Mouse (Mus musculus) MEL (cell line): Measurements from ENCODE around the gene Alox5. TPM values are rescaled to one million over a fixed set of nuclear protein-coding genes. Genes with fewer than 3 reads are reported as not detected.

Source experiments
- DNase-seq: peaks from one replicate; pipeline ENCODE4 v3.0.0; 2011; ENCODE audit warnings: low read depth, low spot score
- H3K27ac ChIP-seq: 2 replicates; pipeline ENCODE4 v1.5.1; 2012; ENCODE audit warnings: low read depth, mild to moderate bottlenecking, control low read depth, low read length, moderate library complexity; ENCODE audit not compliant: control insufficient read depth
- H3K27me3 ChIP-seq, 2 experiments: fragments of 150-350 bp in 1 of 2; sonication (generic) in 1 of 2; 2 replicates each; pipeline ENCODE4 v1.6.1; 2012; ENCODE audit warnings: low read length in 2 of 2, mild to moderate bottlenecking in 2 of 2, improper control_type of control experiment in 1 of 2, moderate library complexity in 1 of 2; ENCODE audit not compliant: insufficient read depth in 2 of 2, control insufficient read depth in 1 of 2
- H3K36me3 ChIP-seq, 2 experiments: 2 replicates each; pipeline ENCODE4 v1.6.1; 2012 to 2014; ENCODE audit warnings: low read length in 2 of 2, improper control_type of control experiment in 1 of 2, inconsistent platforms in 1 of 2, mild to moderate bottlenecking in 1 of 2; ENCODE audit not compliant: insufficient read depth in 2 of 2, control insufficient read depth in 1 of 2
- H3K4me1 ChIP-seq, 2 experiments: fragments of 150-350 bp in 1 of 2; sonication (generic) in 1 of 2; 2 replicates each; pipeline ENCODE4 v1.6.1; 2012; ENCODE audit warnings: low read length in 2 of 2, improper control_type of control experiment in 1 of 2, mild to moderate bottlenecking in 1 of 2; ENCODE audit not compliant: insufficient read depth in 2 of 2, control insufficient read depth in 1 of 2
- H3K4me3 ChIP-seq, 2 experiments: fragments of 150-350 bp in 1 of 2; sonication (generic) in 1 of 2; 2 replicates each; pipeline ENCODE4 v1.5.1; 2012; ENCODE audit warnings: low read depth in 2 of 2, low read length in 2 of 2, mild to moderate bottlenecking in 2 of 2, moderate library complexity in 2 of 2, control low read depth in 1 of 2, improper control_type of control experiment in 1 of 2; ENCODE audit not compliant: control insufficient read depth in 1 of 2, insufficient read depth in 1 of 2
- H3K79me2 ChIP-seq: 2 replicates; pipeline ENCODE4 v1.6.1; 2012; ENCODE audit warnings: mild to moderate bottlenecking, low read length, moderate library complexity; ENCODE audit not compliant: control insufficient read depth, poor library complexity, insufficient read depth
- H3K9ac ChIP-seq: 2 replicates; pipeline ENCODE4 v1.6.1; 2012; ENCODE audit warnings: low read depth, mild to moderate bottlenecking, control low read depth, low read length, moderate library complexity; ENCODE audit not compliant: control insufficient read depth, poor library complexity, severe bottlenecking
- H3K9me3 ChIP-seq: fragments of 150-350 bp; sonication (generic); replicated peaks from 2 replicates; pipeline ENCODE4 v1.6.1; 2012; ENCODE audit warnings: mild to moderate bottlenecking, low read length, improper control_type of control experiment, moderate library complexity; ENCODE audit not compliant: insufficient read depth
- CTCF ChIP-seq, 3 experiments: IDR thresholded peaks in 2 of 3; conservative IDR thresholded peaks in 1 of 3; 2 replicates each; pipeline ENCODE4 v1.5.1; 2011 to 2012; ENCODE audit warnings: low read length in 3 of 3, low read depth in 2 of 3, mild to moderate bottlenecking in 2 of 3, improper control_type of control experiment in 1 of 3, inconsistent platforms in 1 of 3, mixed read lengths in 1 of 3, moderate library complexity in 1 of 3; ENCODE audit not compliant: control insufficient read depth in 1 of 3, insufficient read depth in 1 of 3, poor library complexity in 1 of 3, severe bottlenecking in 1 of 3
- ETS1 ChIP-seq: IDR thresholded peaks from 2 replicates; pipeline ENCODE4 v1.6.1; 2012; ENCODE audit warnings: low read depth, mild to moderate bottlenecking, inconsistent platforms, low read length, improper control_type of control experiment, moderate library complexity
- GATA1 ChIP-seq: IDR thresholded peaks from 2 replicates; pipeline ENCODE4 v1.6.1; 2011; ENCODE audit warnings: low read depth, low read length, improper control_type of control experiment
- JUND ChIP-seq: IDR thresholded peaks from 2 replicates; pipeline ENCODE4 v1.6.1; 2011; ENCODE audit warnings: low read depth, mild to moderate bottlenecking, improper control_type of control experiment, low read length
- MAZ ChIP-seq: IDR thresholded peaks from 2 replicates; pipeline ENCODE4 v1.6.1; 2012; ENCODE audit warnings: low read depth, mild to moderate bottlenecking, inconsistent platforms, low read length, improper control_type of control experiment
- MEF2A ChIP-seq: IDR thresholded peaks from 2 replicates; pipeline ENCODE4 v1.6.1; 2014; ENCODE audit warnings: low read depth, mild to moderate bottlenecking, inconsistent platforms, low read length, improper control_type of control experiment; ENCODE audit not compliant: poor library complexity, insufficient replicate concordance, severe bottlenecking; ENCODE audit errors: extremely low read depth
- MXI1 ChIP-seq: IDR thresholded peaks from 2 replicates; pipeline ENCODE4 v1.6.1; 2011; ENCODE audit warnings: mild to moderate bottlenecking, low read depth, low read length, improper control_type of control experiment
- NELFE ChIP-seq: IDR thresholded peaks from 2 replicates; pipeline ENCODE4 v1.6.1; 2011; ENCODE audit warnings: low read depth, low read length, improper control_type of control experiment
- NRF1 ChIP-seq: IDR thresholded peaks from 2 replicates; pipeline ENCODE4 v1.6.1; 2014; ENCODE audit warnings: low read depth, mild to moderate bottlenecking, inconsistent platforms, low read length, improper control_type of control experiment, moderate library complexity; ENCODE audit not compliant: poor library complexity, insufficient read depth, severe bottlenecking
- POLR2AphosphoS5 ChIP-seq: IDR thresholded peaks from 2 replicates; pipeline ENCODE4 v1.6.1; 2012; ENCODE audit warnings: low read depth, borderline replicate concordance, mild to moderate bottlenecking, inconsistent platforms, low read length, moderate library complexity, mixed read lengths
- RCOR1 ChIP-seq: IDR thresholded peaks from 2 replicates; pipeline ENCODE4 v1.6.1; 2012; ENCODE audit warnings: low read depth, mild to moderate bottlenecking, inconsistent platforms, low read length, improper control_type of control experiment
- TAL1 ChIP-seq: IDR thresholded peaks from 2 replicates; pipeline ENCODE4 v1.6.1; 2012; ENCODE audit warnings: mild to moderate bottlenecking, inconsistent platforms, low read length, moderate library complexity, mixed read lengths
- TBP ChIP-seq: IDR thresholded peaks from 2 replicates; pipeline ENCODE4 v1.8.0; 2011; ENCODE audit warnings: low read depth, low read length, improper control_type of control experiment
- TCF12 ChIP-seq: IDR thresholded peaks from 2 replicates; pipeline ENCODE4 v1.6.1; 2014; ENCODE audit warnings: low read depth, mild to moderate bottlenecking, inconsistent platforms, low read length, improper control_type of control experiment, moderate library complexity
- USF1 ChIP-seq: IDR thresholded peaks from 2 replicates; pipeline ENCODE4 v1.6.1; 2014; ENCODE audit warnings: low read depth, mild to moderate bottlenecking, inconsistent platforms, low read length, improper control_type of control experiment, moderate library complexity
- USF2 ChIP-seq, 2 experiments: IDR thresholded peaks; 2 replicates each; pipeline ENCODE4 v1.6.1; 2011 to 2012; ENCODE audit warnings: improper control_type of control experiment in 2 of 2, low read length in 2 of 2, borderline replicate concordance in 1 of 2, inconsistent platforms in 1 of 2, low read depth in 1 of 2, mild to moderate bottlenecking in 1 of 2; ENCODE audit not compliant: insufficient read depth in 1 of 2
- ZC3H11A ChIP-seq: IDR thresholded peaks from 2 replicates; pipeline ENCODE4 v1.6.1; 2012; ENCODE audit warnings: low read depth, mild to moderate bottlenecking, inconsistent platforms, low read length, improper control_type of control experiment
- ZKSCAN1 ChIP-seq: IDR thresholded peaks from 2 replicates; pipeline ENCODE4 v1.6.1; 2012; ENCODE audit warnings: low read depth, mild to moderate bottlenecking, inconsistent platforms, low read length, improper control_type of control experiment, moderate library complexity
- ZNF384 ChIP-seq: IDR thresholded peaks from 2 replicates; pipeline ENCODE4 v1.6.1; 2012; ENCODE audit warnings: low read depth, mild to moderate bottlenecking, inconsistent platforms, low read length, improper control_type of control experiment
- polyA plus RNA-seq, 2 experiments: library from polyadenylated mRNA; stranded (reverse) in 1 of 2; unstranded in 1 of 2; fragments of >175 nt in 1 of 2; fragments of >200 nt in 1 of 2; gene quantifications; 2 replicates each; pipeline versions ENCODE4 v1.2.1 to v1.2.4; 2012; ENCODE audit warnings: low replicate concordance in 2 of 2, low read depth in 1 of 2; ENCODE audit not compliant: insufficient read length in 2 of 2, insufficient read depth in 1 of 2, missing spikeins in 1 of 2
- total RNA-seq: library from RNA; depleted of rRNA; stranded (reverse); fragments of 300-350 nt; gene quantifications from 2 replicates; pipeline ENCODE4 v1.2.3, GENCODE M21; 2012

The Alox5 gene
- total and polyA plus RNA-seq, 3 experiments, result 1.1 to 5.7 TPM; not detected in 1

- TF ChIP-seq MAZ, result peak; percentile 58; the same call in 1 of the 2 replicates
- peak; percentile 80 for TF ChIP-seq ETS1
- TF ChIP-seq, all 39 proteins: peak for 20
Observed at GRCm38 (mm10) chr6:116456482-116456881, 4.5 kb downstream of the Alox5 start (continued).

DNA sequence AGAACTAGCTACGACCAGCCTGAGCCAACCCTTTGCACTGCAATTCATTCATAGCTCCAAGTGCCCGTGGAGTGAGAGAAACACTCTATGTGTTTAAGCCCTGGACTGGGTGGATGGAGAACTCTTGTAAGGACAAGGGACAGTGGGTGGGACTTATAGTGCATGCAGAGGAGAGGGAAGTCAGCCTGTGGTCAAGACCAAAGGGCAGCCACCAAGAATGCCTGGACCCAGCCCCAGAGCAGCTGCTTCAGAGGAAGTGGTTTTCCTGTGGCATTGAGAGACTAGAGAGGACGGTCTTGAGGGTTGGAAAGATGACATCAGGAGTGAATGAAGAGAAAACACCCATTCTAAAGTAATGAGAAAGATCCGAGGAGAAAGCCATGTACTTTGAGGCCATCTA is 5.2 kb downstream of the Alox5 start:
- Histone ChIP-seq H3K79me2 (no peaks in the 10 kb centered on the region), H3K27ac (peak overlapping the region; percentile 90), H3K27me3 (no peaks in the 10 kb centered on the region), H3K9me3 (no peaks in the 10 kb centered on the region), H3K36me3 (peaks cover 0 to 40% of the 10 kb centered on the region in 2 experiments; a peak in 2 of 4 replicates), H3K4me3 (no peak overlapping the region), H3K9ac (no peak overlapping the region), H3K4me1 (peaks cover 34 to 48% of the 10 kb centered on the region in 2 experiments)
- DNase-seq, result peak; percentile 25
- TF ChIP-seq JUND (no peak), ZC3H11A (no peak), CTCF (IDR thresholded peaks at IDR 0.05 in 2 of 3, conservative IDR thresholded peaks at IDR 0.05 in 1 of 3; ENCODE audit: control insufficient read depth in 1 of 3, insufficient read depth in 1 of 3, low read depth in 2 of 3, low read length in 3 of 3, poor library complexity in 1 of 3, severe bottlenecking in 1 of 3) (no peak), NELFE (no peak), ZNF384 (no peak), NRF1 (no peak), USF2 (IDR thresholded peaks at IDR 0.05; ENCODE audit: borderline replicate concordance in 1 of 2, insufficient read depth in 1 of 2, low read depth in 1 of 2, low read length in 2 of 2) (no peak), TCF12 (no peak), ZKSCAN1 (no peak), POLR2AphosphoS5 (no peak), GATA1 (no peak), TBP (no peak), MEF2A (no peak), RCOR1 (no peak), USF1 (no peak), TAL1 (no peak), MXI1 (no peak)
